Mouse (Mus musculus) embryonic facial prominence, embryonic 13.5 days (tissue): ENCODE data around the gene Agk. TPM values are rescaled to one million over a fixed set of nuclear protein-coding genes. Genes with fewer than 3 reads are reported as not detected.

Experiments used
- ATAC-seq: fragments of 200-750 bp; cut with Nextera tagmentation; 2 replicates; pipeline ENCODE4 v1.8.0; 2017; ENCODE audit warnings: low read depth; ENCODE audit not compliant: insufficient number of reproducible peaks, insufficient read depth, low FRiP score, low TSS enrichment
- H3K27ac ChIP-seq: fragments of 300-500 bp; sonication (generic); 2 replicates; pipeline ENCODE4 v1.5.1; 2015; ENCODE audit warnings: moderate library complexity, mild to moderate bottlenecking, inconsistent platforms
- H3K27me3 ChIP-seq: fragments of 300-500 bp; sonication (generic); 2 replicates; pipeline ENCODE4 v1.6.1; 2015; ENCODE audit warnings: mild to moderate bottlenecking, inconsistent platforms
- H3K36me3 ChIP-seq: fragments of 300-500 bp; sonication (generic); 2 replicates; pipeline ENCODE4 v1.6.1; 2015; ENCODE audit warnings: mild to moderate bottlenecking, inconsistent platforms
- H3K4me1 ChIP-seq: fragments of 300-500 bp; sonication (generic); 2 replicates; pipeline ENCODE4 v1.6.1; 2015; ENCODE audit warnings: inconsistent platforms
- H3K4me2 ChIP-seq: fragments of 300-500 bp; sonication (generic); 2 replicates; pipeline ENCODE4 v1.6.1; 2015; ENCODE audit warnings: moderate library complexity, mild to moderate bottlenecking, inconsistent platforms
- H3K4me3 ChIP-seq: fragments of 300-500 bp; sonication (generic); 2 replicates; pipeline ENCODE4 v1.5.1; 2015; ENCODE audit warnings: mild to moderate bottlenecking, inconsistent platforms
- H3K9ac ChIP-seq: fragments of 300-500 bp; sonication (generic); 2 replicates; pipeline ENCODE4 v1.6.1; 2015; ENCODE audit warnings: mild to moderate bottlenecking, inconsistent platforms
- H3K9me3 ChIP-seq: fragments of 300-500 bp; sonication (generic); 2 replicates; pipeline ENCODE4 v1.6.1; 2016; ENCODE audit warnings: inconsistent platforms
- WGBS: fragments of 180-500 bp; shearing (Covaris S2); methylation state at CpG from one replicate; pipeline ENCODE4 v1.1.7; 2015; ENCODE audit warnings: mixed read lengths; 5-methylcytosine and 5-hydroxymethylcytosine counted together
- polyA plus RNA-seq: library from polyadenylated mRNA; unstranded; fragments of >200 nt; fragmentation: Nextera tagmentation; extraction: Ambion mirVana; gene quantifications from 2 replicates; pipeline ENCODE4 v1.2.1, GENCODE M21; 2015

Gene Agk
- polyA plus RNA-seq, 1 experiment from 2014 or later = 52.2 TPM

DNA sequence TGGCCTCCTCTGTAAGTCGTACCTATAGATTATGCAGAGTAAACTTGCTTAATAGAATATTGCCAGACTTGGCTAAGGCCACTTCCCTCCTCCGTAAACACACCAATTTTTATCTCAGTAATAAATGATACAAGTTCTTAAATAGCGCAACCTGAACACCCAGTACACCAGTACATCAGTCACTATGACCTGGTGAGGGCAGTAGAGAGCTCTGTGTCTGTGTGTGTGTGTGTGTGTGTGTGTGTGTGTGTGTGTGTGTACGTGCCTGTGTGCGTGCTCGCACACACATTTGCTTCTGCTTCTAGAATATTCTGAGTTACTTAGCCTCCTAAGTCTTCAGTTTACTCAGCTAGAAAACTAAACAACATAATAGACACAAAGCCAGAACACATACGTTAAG is 28.4 kb downstream of the Agk start:
- Histone ChIP-seq H3K36me3 (peaks cover 28% of the 10 kb centered on the region), H3K4me2 (no peak overlapping the region), H3K27me3 (no peaks in the 10 kb centered on the region), H3K27ac (no peak overlapping the region), H3K9me3 (no peaks in the 10 kb centered on the region), H3K4me1 (no peaks in the 10 kb centered on the region), H3K4me3 (no peak overlapping the region), H3K9ac (no peak overlapping the region)
- no peak for ATAC-seq
- WGBS = 95% methylated on average over 7 of the region's 7 CpGs

DNA sequence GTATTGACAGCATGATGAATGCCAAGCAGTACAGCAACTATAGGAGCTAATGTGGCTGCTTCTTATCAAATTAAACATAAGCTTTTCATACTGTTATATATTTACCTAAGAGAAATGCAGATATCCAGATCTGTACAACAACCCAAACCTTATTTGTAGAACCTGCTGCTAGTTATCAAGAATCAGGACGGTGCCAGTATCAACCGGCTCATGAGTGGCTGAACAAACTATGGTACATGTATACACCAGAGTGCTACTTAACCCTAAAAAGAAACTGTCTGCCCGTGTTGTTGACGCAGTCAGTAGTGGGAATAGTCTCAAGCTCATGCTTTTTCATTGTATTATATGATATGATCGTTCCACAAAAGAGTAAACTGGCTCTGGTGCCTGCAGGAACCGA is 46.1 kb downstream of the Agk start:
- 96% methylated on average over 6 of the region's 6 CpGs for WGBS
- Histone ChIP-seq H3K36me3 (peaks cover 20% of the 10 kb centered on the region), H3K4me3 (no peak overlapping the region), H3K9ac (no peak overlapping the region), H3K4me1 (no peaks in the 10 kb centered on the region), H3K27me3 (no peaks in the 10 kb centered on the region), H3K9me3 (no peaks in the 10 kb centered on the region), H3K27ac (no peak overlapping the region), H3K4me2 (no peak overlapping the region)
- no peak for ATAC-seq

DNA sequence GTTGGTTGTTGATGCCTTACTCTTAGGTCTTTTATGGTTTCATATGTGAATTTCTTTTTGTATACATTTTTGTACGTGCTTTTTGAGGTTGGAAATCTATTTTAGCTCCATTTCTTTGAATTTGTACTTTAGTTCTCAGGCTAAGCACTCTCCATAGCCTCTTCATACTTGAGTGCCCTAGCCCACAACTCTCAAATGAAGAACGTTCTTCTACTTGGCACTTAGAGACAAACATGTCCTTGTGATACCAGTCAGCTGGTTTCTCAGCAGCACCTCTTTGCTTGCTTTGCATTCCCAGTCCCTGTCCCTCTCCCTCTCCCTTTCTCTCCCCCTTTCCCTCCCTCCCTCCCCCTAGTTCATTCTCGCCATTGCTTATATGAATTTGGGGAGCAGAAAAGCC is 55.2 kb downstream of the Agk start:
- Histone ChIP-seq H3K9ac (no peak overlapping the region), H3K4me2 (no peak overlapping the region), H3K4me3 (no peak overlapping the region), H3K9me3 (no peaks in the 10 kb centered on the region), H3K36me3 (peaks cover 29% of the 10 kb centered on the region), H3K27me3 (no peaks in the 10 kb centered on the region), H3K4me1 (no peaks in the 10 kb centered on the region), H3K27ac (no peak overlapping the region)
- ATAC-seq = no peak
- 87% methylated on average over 3 of the region's 3 CpGs for WGBS

DNA sequence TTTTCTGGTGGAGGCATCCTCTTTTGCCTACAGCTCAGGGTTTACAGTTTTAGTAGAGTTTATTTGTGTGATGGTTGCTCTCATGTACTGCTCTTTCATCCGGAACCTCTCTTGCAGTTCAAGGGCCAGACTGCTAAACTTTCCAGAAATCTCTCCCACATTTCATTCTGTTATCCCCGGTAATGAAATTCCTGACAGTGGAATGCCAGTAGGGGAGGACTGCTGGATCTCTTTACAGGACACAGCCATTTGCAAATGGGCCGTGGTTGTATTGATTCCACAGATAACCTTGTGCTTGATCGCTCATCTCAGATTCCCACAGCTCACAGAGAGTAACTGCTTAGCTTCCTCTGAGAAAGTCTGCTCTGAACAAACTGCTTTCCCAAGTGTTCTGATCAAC is 56.9 kb downstream of the Agk start:
- Histone ChIP-seq H3K9ac (no peak overlapping the region), H3K4me1 (no peaks in the 10 kb centered on the region), H3K4me2 (no peak overlapping the region), H3K27me3 (no peaks in the 10 kb centered on the region), H3K9me3 (no peaks in the 10 kb centered on the region), H3K36me3 (peaks cover 31% of the 10 kb centered on the region), H3K4me3 (no peak overlapping the region), H3K27ac (no peak overlapping the region)
- 72% methylated on average over 4 of the region's 4 CpGs for WGBS
- no peak for ATAC-seq

DNA sequence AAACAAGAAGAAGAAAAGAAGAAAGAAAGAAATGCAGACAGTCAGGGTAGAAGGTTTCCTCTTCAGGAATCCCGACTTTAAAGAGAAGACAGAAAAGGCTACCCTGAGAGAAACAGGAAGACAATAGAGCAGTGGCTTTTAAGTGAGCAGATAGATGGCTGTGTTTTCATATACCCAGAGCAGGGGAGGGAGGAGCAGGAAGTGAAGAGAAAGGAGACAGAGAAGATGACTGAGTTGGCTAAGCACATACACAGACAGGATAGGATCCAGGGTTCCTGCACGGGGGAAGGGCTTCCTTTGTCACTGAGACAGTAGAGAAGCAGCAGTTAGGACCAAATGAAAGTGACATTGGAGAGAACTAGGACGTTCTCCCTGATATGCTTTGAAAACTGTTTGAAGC is 60.7 kb downstream of the Agk start:
- Histone ChIP-seq H3K27ac (no peak overlapping the region), H3K4me3 (no peak overlapping the region), H3K27me3 (no peaks in the 10 kb centered on the region), H3K36me3 (peaks cover 36% of the 10 kb centered on the region), H3K4me1 (no peaks in the 10 kb centered on the region), H3K9me3 (no peaks in the 10 kb centered on the region), H3K4me2 (no peak overlapping the region), H3K9ac (no peak overlapping the region)
- 61% methylated on average over 3 of the region's 3 CpGs for WGBS
- ATAC-seq = no peak

DNA sequence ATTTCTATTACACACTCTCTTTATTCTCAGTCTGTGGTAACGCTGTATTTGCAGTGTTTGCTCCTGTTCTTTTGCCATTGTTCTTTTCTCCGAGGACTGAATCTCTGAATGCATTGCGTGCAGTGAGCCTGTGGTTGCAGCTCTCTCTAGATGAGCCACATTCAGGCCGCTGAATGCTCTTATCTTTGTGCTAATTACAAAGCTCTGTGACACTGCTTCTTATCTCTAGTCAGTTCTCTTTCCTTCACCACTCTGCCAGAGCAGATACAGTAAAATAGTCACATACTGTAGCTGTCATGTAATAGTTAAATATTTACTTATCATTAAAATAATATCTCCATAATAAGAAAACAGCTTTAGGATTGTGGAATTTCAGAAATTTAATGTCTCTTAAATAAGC is 63.7 kb downstream of the Agk start:
- Histone ChIP-seq H3K9me3 (no peaks in the 10 kb centered on the region), H3K36me3 (peaks cover 26% of the 10 kb centered on the region; the same call in 1 of the 2 replicates), H3K27ac (no peak overlapping the region), H3K27me3 (no peaks in the 10 kb centered on the region), H3K4me3 (no peak overlapping the region), H3K4me2 (no peak overlapping the region), H3K4me1 (no peaks in the 10 kb centered on the region), H3K9ac (no peak overlapping the region)
- 83% methylated on average over 4 of the region's 4 CpGs for WGBS
- no peak for ATAC-seq

DNA sequence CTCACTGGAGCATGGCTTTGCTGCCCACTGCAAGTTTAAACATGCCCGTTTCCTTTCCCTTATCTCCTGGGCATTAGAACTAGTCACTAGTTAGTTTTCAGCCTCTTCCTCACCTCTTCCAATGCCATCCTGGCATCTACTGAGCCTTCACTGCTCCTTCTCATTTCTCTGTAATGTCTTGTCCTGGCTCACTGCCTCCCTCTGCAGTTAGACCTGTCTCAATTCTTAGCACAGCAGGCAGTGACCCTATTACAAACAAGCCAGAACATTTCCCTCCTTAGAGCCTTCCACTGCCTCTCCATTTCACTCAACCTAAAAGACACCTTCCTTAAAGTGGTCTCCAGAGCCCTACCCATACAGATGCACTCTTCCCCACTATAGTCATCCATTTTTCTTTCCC is 66.0 kb downstream of the Agk start:
- 89% methylated on average over 1 of the region's 1 CpGs for WGBS
- H3K9ac ChIP-seq = no peak overlapping the region
- H3K4me2 ChIP-seq = no peak overlapping the region
- no peaks in the 10 kb centered on the region for H3K27me3 ChIP-seq
- H3K4me3 ChIP-seq = no peak overlapping the region
- H3K4me1 ChIP-seq = no peaks in the 10 kb centered on the region
- H3K36me3 ChIP-seq = peaks cover 35% of the 10 kb centered on the region; the same call in 1 of the 2 replicates
- no peak overlapping the region for H3K27ac ChIP-seq
- no peak for ATAC-seq
- no peaks in the 10 kb centered on the region for H3K9me3 ChIP-seq

DNA sequence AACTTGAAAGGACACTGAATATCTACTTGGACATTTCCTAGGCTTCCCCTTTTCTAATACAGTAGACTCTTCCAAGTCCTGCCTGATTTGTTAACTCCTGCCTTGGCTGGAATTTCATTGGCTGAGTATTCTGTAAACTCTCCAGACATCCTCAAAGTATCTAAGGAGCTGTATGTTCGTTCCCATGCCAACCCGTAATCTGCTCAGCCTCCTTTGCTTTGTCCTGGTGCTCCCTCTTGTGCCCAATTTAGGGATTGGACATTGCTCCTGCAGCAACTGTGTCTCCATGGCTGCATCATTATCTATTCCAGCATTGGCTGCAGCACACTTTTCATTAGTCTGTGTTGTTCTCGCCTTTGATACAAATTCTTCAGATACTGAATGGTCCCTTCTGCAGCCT is 68.2 kb downstream of the Agk start:
- Histone ChIP-seq H3K27ac (no peak overlapping the region), H3K9me3 (no peaks in the 10 kb centered on the region), H3K36me3 (peaks cover 38% of the 10 kb centered on the region), H3K27me3 (no peaks in the 10 kb centered on the region), H3K4me2 (no peak overlapping the region), H3K4me3 (no peak overlapping the region), H3K9ac (no peak overlapping the region), H3K4me1 (no peaks in the 10 kb centered on the region)
- WGBS = 43% methylated on average over 3 of the region's 3 CpGs
- ATAC-seq = peak; percentile 80

- H3K4me3 ChIP-seq = no peak overlapping the region
- H3K27me3 ChIP-seq = no peaks in the 10 kb centered on the region
- peaks cover 76% of the 10 kb centered on the region for H3K36me3 ChIP-seq
- H3K4me1 ChIP-seq = no peaks in the 10 kb centered on the region
- H3K9ac ChIP-seq = no peak overlapping the region
- no peak overlapping the region for H3K4me2 ChIP-seq
- 0 out of 2 replicates have a peak, but pooled peaks cover 4% of the 10 kb centered on the region for H3K9me3 ChIP-seq
- ATAC-seq = no peak
- no peak overlapping the region for H3K27ac ChIP-seq
- 85% methylated on average over 2 of the region's 2 CpGs for WGBS
These were observed 77.1 kb downstream of the Agk start for GRCm38 (mm10) chr6:40402031-40402430.

DNA sequence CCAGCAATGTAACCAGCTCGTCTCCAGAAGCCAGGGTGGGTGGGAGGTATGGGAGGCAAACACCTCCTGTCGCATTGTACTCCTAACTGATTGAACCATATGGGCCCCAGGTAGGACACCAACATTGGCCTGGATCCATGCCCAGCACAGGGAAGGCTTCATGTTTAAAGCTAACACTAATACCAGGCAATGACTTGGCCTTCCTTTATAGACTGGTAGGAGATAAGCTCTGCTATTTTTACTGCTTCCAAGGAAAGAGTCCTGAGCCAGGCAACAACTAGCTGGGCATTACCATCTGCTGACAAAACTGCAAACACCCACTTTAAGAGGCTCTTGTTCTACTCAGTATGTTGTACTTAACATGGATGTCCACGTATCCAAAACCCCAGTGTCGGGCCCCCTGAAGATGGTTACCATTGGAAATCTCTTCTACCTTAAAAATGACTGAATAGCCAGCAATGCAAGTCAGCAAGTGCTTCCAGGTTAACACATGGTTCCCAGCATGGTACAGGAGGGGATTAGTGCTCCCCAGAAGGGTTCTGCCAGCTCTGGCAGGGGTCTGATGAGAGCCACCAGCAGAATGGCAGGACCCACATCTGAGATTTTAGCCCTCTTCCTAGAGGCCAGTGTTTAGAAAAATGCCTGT is 78.8 kb downstream of the Agk start:
- H3K27me3 ChIP-seq = no peaks in the 10 kb centered on the region
- peaks cover 78% of the 10 kb centered on the region for H3K36me3 ChIP-seq
- H3K9me3 ChIP-seq = 0 out of 2 replicates have a peak, but pooled peaks cover 2% of the 10 kb centered on the region
- no peak overlapping the region for H3K9ac ChIP-seq
- 90% methylated on average over 4 of the region's 4 CpGs for WGBS
- no peak overlapping the region for H3K4me3 ChIP-seq
- no peak overlapping the region for H3K27ac ChIP-seq
- no peak for ATAC-seq
- H3K4me1 ChIP-seq = no peaks in the 10 kb centered on the region
- no peak overlapping the region for H3K4me2 ChIP-seq

- Histone ChIP-seq H3K27me3 (no peaks in the 10 kb centered on the region), H3K4me1 (no peaks in the 10 kb centered on the region), H3K4me3 (no peak overlapping the region), H3K27ac (no peak overlapping the region), H3K9ac (no peak overlapping the region), H3K36me3 (peaks cover 44% of the 10 kb centered on the region), H3K4me2 (no peak overlapping the region), H3K9me3 (no peaks in the 10 kb centered on the region)
- WGBS = 89% methylated on average over 3 of the region's 3 CpGs
- ATAC-seq = no peak
These were observed 86.1 kb downstream of the Agk start for GRCm38 (mm10) chr6:40411085-40411484.

- ATAC-seq = no peak
- Histone ChIP-seq H3K4me1 (no peaks in the 10 kb centered on the region), H3K36me3 (peaks cover 24% of the 10 kb centered on the region), H3K27ac (no peak overlapping the region), H3K4me3 (no peak overlapping the region), H3K4me2 (no peak overlapping the region), H3K9ac (no peak overlapping the region), H3K9me3 (no peaks in the 10 kb centered on the region), H3K27me3 (no peaks in the 10 kb centered on the region)
- 82% methylated on average over 5 of the region's 5 CpGs for WGBS
These were observed 88.1 kb downstream of the Agk start for GRCm38 (mm10) chr6:40413046-40413445.
